Mouse (Mus musculus) liver, embryonic 14 days (tissue): ENCODE measurements around the gene Hibch. TPM values are rescaled to one million over a fixed set of nuclear protein-coding genes. Genes with fewer than 3 reads are reported as not detected.

Source experiments
- polyA plus RNA-seq: library from polyadenylated mRNA; depleted of rRNA; stranded (reverse); fragments of >200 nt; gene quantifications from 2 replicates; pipeline ENCODE4 v1.2.3, GENCODE M21; 2012; rRNA removed

Gene Hibch
- polyA plus RNA-seq = 11.8 and 13.8 TPM in 2 replicates

GRCm38 (mm10) chr1:52844782-52845665 is at the start of gene Hibch:
Hibch (plus strand) TSS chr1:52844929.

GRCm38 (mm10) chr1:52816910-52817812 is 27.6 kb upstream of the Hibch start, which contains the start of gene Inpp1:
Inpp1 (minus strand) TSS chr1:52817688.

Other genes with a start within 250 kb of the Hibch start
- 2.5 and 3.0 TPM in 2 replicates for gene Nemp2, start 214.2 kb upstream of the Hibch start, polyA plus RNA-seq
- 0.45 and 0.49 TPM in 2 replicates for gene Mfsd6, start 117.5 kb upstream of the Hibch start, polyA plus RNA-seq
- 1.5 and 1.7 TPM in 2 replicates for gene Inpp1, start 27.2 kb upstream of the Hibch start, polyA plus RNA-seq
- gene 1700019D03Rik, start 175.2 kb downstream of the Hibch start, polyA plus RNA-seq = 2.1 and 2.2 TPM in 2 replicates
- 0.01 and 0.09 TPM in 2 replicates for gene Mstn, start 216.7 kb downstream of the Hibch start, polyA plus RNA-seq